Mouse (Mus musculus) heart, postnatal 0 days (tissue): ENCODE measurements around the gene Mybpc2.
A peak's percentile ranks its signal among the peaks of the same experiment; 100 is the strongest.

Experiments
- CTCF ChIP-seq: IDR thresholded peaks from 2 replicates; pipeline ENCODE4 v1.5.1; 2016; ENCODE audit warnings: antibody characterized with exemption, control low read depth, low read depth
- EP300 ChIP-seq: IDR thresholded peaks from 2 replicates; pipeline ENCODE4 v1.6.1; 2016; ENCODE audit warnings: antibody characterized with exemption, low read depth

DNA sequence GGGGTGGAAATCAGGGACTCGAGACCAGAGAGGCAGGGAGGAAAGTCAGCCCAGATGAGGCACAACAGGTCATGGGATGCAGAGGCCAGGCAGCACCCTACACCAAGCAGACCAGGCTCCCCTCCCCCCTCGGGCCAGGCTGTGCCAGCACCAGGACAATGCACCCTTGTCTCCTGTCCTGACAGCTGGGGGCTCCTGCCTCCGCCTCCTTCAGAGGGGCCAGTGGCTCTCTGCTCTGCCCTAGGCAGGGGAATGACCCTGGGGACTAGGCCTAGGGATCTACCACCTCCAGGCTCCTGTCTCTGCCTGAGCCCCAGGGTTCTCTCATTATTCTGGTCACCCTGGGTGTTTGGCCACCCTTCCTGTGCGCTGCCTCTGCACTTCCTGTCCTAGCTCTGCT is 50.0 kb downstream of the Mybpc2 start:
- TF ChIP-seq CTCF: no peak
- peak; percentile 85; the same call in 1 of the 2 replicates for TF ChIP-seq EP300
